Comparison of ENCODE assay signal across 7 mouse cellular contexts in genomic region chr14:120477288-120477981, GRCm38 (mm10). TPM values are rescaled to one million over a fixed set of nuclear protein-coding genes. Genes with fewer than 3 reads are reported as not detected.
DNase-seq lines count a peak whose midpoint lies in the region; ATAC-seq lines count a peak whose summit lies in the region.

No protein-coding gene starts in this region.

- peak; percentile 80 for ATAC-seq in inflammation-experienced regulatory T-cells, adult 6 months
- peak; percentile 89 for ATAC-seq in megakaryocyte-erythroid progenitor cell, adult 5-6 weeks (replicated peaks; ENCODE audit: low FRiP score, low TSS enrichment, poor library complexity, severe bottlenecking)

- DNase-seq in adrenal gland, adult 2 months, result peak; percentile 99
- peak; percentile 98 for DNase-seq in embryo, embryonic 10.5 days (ENCODE audit: low spot score)
- peak; percentile 98 for DNase-seq in gastrocnemius, postnatal 14 days
- peak; percentile 98 to 99 for DNase-seq in left cerebral cortex, postnatal 10 days (ENCODE audit: extremely low spot score in 1 of 2, low spot score in 2 of 2)
- peak; percentile 100 for DNase-seq in right cerebral cortex, postnatal 4 days

- intact Hi-C loops in gastrocnemius, postnatal 14 days (cut with DNase I; ENCODE audit: low total_unique reads), result loop anchor here (10.0 kb wide), 1 partner anchor 333 kb away; no protein-coding TSS in a partner anchor
- intact Hi-C loops in left cerebral cortex, postnatal 10 days (cut with DNase I), result loop anchor here (5.0 kb wide), 3 partner anchors 75 to 200 kb away; partner anchors contain the start of gene Mbnl2

RNA-seq across cellular contexts. Expression of gene Rap2a, which starts 0.8 kb away (rescaled TPM):
- 10 to 100 TPM; 12.4 to 25.8 TPM for total RNA-seq in adrenal gland, adult 2 months (2021)
- 11.6 and 17.3 TPM in 2 replicates for polyA plus RNA-seq in adrenal gland, adult 2 months (2012; rRNA removed)
- total RNA-seq in gastrocnemius, postnatal 14 days (2021), result 10 to 100 TPM in 1 of 2 experiments, 1 to 10 TPM in 1; 7.6 to 10.2 TPM
- polyA plus RNA-seq in inflammation-experienced regulatory T-cells, adult 6 months (2017; shearing (Covaris generic)), result 1 to 10 TPM in 2 of 3 experiments, under 1 TPM in 1; 0.90 to 2.0 (median 1.3) TPM
- total RNA-seq in left cerebral cortex, postnatal 10 days (2021), result 100 to 1,000 TPM in 1 of 2 experiments, 10 to 100 TPM in 1; 97.7 to 100 TPM
- total RNA-seq in megakaryocyte-erythroid progenitor cell, adult 5-6 weeks (2014; fragmentation: Nextera tagmentation), result 3.4 and 4.6 TPM in 2 replicates
- total RNA-seq in megakaryocyte-erythroid progenitor cell, adult 5-6 weeks (2017), result 3.1 and 3.7 TPM in 2 replicates

Comparison
In these comparisons a context has a peak if more than half of its experiments do, and no peak if none do; other contexts are left out.
1. Peak in every context shown above with its lines: DNase-seq and ATAC-seq.